Mouse (Mus musculus) small intestine, adult 2 months (tissue): ENCODE data around the gene Mgst2. TPM values are rescaled to one million over a fixed set of nuclear protein-coding genes. Genes with fewer than 3 reads are reported as not detected.

Source experiments
- H3K27ac ChIP-seq: fragments of 200-500 bp; 2 replicates; pipeline ENCODE4 v1.5.1; 2012; ENCODE audit warnings: low read depth, low read length, control low read depth, inconsistent platforms; ENCODE audit not compliant: insufficient read depth
- H3K27me3 ChIP-seq: fragments of 200-500 bp; 2 replicates; pipeline ENCODE4 v1.6.1; 2012; ENCODE audit warnings: mild to moderate bottlenecking, moderate library complexity, low read length, inconsistent platforms; ENCODE audit not compliant: control insufficient read depth, insufficient read depth
- H3K36me3 ChIP-seq: fragments of 200-500 bp; 2 replicates; pipeline ENCODE4 v1.6.1; 2012; ENCODE audit warnings: mild to moderate bottlenecking, low read length, control low read depth, inconsistent platforms; ENCODE audit not compliant: control insufficient read depth, insufficient read depth
- H3K4me1 ChIP-seq: fragments of 200-500 bp; 2 replicates; pipeline ENCODE4 v1.6.1; 2012; ENCODE audit warnings: low read length, inconsistent platforms, mixed read lengths; ENCODE audit not compliant: control insufficient read depth, insufficient read depth, insufficient read length
- H3K4me3 ChIP-seq: fragments of 200-500 bp; 2 replicates; pipeline ENCODE4 v1.5.1; 2012; ENCODE audit warnings: low read depth, mild to moderate bottlenecking, control low read depth, inconsistent platforms, low read length, moderate library complexity
- CTCF ChIP-seq: fragments of 200-500 bp; IDR thresholded peaks from 2 replicates; pipeline ENCODE4 v1.5.1; 2012; ENCODE audit warnings: low read depth, mild to moderate bottlenecking, control low read depth, inconsistent platforms, low read length, moderate library complexity, mixed read lengths; ENCODE audit not compliant: insufficient replicate concordance, insufficient read length; ENCODE audit errors: extremely low read depth
- POLR2A ChIP-seq: fragments of 200-500 bp; IDR thresholded peaks from 2 replicates; pipeline ENCODE4 v1.6.1; 2012; ENCODE audit warnings: low read depth, mild to moderate bottlenecking, control low read depth, inconsistent platforms, low read length, moderate library complexity
- WGBS: fragments of 180-500 bp; shearing (Covaris S2); methylation state at CpG from one replicate; pipeline ENCODE4 v1.1.7; 2018; 5-methylcytosine and 5-hydroxymethylcytosine counted together
- polyA plus RNA-seq: library from polyadenylated mRNA; depleted of rRNA; stranded (reverse); fragments of >200 nt; gene quantifications from 2 replicates; pipeline ENCODE4 v1.2.3, GENCODE M21; 2012

The Mgst2 gene
- polyA plus RNA-seq, 1 experiment: 19.1 TPM

DNA sequence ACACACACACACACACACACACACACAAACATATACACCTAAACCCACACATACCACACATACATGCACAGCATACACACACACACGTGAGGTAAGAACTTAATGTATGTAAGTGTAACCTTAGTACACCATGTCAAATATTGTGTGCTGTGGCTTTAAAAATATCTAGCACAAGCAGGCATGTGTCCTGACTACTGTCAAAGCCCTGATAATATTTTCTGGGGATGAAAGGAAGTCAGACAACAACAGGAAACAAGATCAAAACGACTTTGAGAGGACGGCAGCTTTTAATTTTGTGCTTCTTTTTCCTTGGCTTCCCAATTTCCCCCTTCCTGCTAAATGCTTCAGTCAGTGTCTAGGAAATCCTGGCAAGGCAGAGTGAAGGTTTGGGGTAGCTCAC, 52.2 kb downstream of the Mgst2 start:
- peaks cover 4% of the 10 kb centered on the region; the same call in 1 of the 2 replicates for H3K4me1 ChIP-seq
- no peaks in the 10 kb centered on the region for H3K36me3 ChIP-seq
- H3K27ac ChIP-seq: no peak overlapping the region
- TF ChIP-seq CTCF: no peak
- TF ChIP-seq POLR2A: no peak
- H3K4me3 ChIP-seq: no peak overlapping the region
- WGBS: 42% methylated on average over 3 of the region's 3 CpGs
- no peaks in the 10 kb centered on the region for H3K27me3 ChIP-seq

DNA sequence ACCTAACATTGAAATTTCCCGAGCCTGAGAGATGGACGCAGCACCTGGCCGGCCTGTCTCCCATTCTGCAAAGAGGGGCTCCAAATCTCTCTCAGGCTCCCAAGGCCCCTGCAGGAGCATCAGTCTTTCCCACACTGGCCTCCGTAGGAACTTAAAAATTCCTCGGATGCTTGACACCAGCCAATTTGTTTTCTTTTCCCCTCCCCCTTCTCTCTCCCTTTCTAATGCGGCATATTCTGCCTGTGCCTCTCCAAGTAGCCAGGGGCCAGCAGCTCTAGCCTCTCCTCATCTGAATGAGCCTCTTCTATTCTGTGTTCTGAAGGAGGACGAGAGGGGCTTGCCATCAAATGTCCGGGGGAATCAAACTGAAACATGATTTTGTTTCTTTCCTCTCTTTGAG, 53.1 kb downstream of the Mgst2 start:
- no peaks in the 10 kb centered on the region for H3K27me3 ChIP-seq
- peaks cover 8% of the 10 kb centered on the region; the same call in 1 of the 2 replicates for H3K4me1 ChIP-seq
- no peak for TF ChIP-seq CTCF
- no peak for TF ChIP-seq POLR2A
- H3K36me3 ChIP-seq: no peaks in the 10 kb centered on the region
- no peak overlapping the region for H3K27ac ChIP-seq
- no peak overlapping the region for H3K4me3 ChIP-seq
- 75% methylated on average over 8 of the region's 8 CpGs for WGBS

DNA sequence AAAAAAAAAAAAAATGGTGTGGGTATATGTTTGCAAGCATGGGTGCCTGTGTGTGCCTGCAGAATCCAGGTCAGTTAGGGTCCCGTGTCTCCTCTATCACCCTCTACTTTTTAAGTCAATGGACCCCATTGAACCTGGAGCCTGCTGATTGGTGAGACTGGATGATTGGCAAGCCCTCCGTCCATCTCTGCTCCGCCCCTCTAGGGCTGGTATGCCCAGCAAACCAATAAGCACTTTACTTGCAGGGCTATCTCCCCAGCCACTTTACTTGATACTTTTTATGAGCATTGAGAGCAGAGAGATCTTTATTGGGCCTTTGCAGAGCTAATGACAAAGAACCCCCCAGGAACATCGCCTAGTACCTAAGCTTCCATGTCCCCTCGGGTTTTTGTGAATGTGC, 54.3 kb downstream of the Mgst2 start:
- Histone ChIP-seq H3K27me3 (no peaks in the 10 kb centered on the region), H3K4me1 (peaks cover 8% of the 10 kb centered on the region; the same call in 1 of the 2 replicates), H3K36me3 (no peaks in the 10 kb centered on the region), H3K4me3 (no peak overlapping the region), H3K27ac (no peak overlapping the region)
- no peak for TF ChIP-seq CTCF
- TF ChIP-seq POLR2A: no peak
- 85% methylated on average over 5 of the region's 5 CpGs for WGBS

DNA sequence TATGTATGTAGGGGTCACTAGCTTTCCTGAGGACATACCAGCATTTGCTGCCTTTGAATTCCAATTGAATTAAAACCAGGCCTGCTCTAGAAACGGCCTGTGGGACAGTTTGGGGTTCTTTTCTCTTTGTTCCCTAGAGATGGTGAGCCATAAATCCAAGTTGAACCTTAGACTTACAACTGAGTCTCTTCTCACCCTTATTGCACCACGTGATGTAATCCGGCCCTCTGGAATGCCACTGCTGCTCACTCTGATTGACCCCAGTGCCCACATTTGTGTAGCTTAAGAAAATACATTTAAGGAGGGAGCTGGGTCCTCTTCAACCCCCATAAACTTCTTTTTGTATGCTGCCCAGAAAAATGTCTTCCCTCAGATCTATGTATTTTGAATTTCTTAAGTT, 57.3 kb downstream of the Mgst2 start:
- 34% methylated on average over 3 of the region's 3 CpGs for WGBS
- no peak for TF ChIP-seq POLR2A
- TF ChIP-seq CTCF: no peak
- no peaks in the 10 kb centered on the region for H3K36me3 ChIP-seq
- no peak overlapping the region for H3K27ac ChIP-seq
- H3K4me3 ChIP-seq: no peak overlapping the region
- H3K27me3 ChIP-seq: no peaks in the 10 kb centered on the region
- peaks cover 8% of the 10 kb centered on the region; the same call in 1 of the 2 replicates for H3K4me1 ChIP-seq

DNA sequence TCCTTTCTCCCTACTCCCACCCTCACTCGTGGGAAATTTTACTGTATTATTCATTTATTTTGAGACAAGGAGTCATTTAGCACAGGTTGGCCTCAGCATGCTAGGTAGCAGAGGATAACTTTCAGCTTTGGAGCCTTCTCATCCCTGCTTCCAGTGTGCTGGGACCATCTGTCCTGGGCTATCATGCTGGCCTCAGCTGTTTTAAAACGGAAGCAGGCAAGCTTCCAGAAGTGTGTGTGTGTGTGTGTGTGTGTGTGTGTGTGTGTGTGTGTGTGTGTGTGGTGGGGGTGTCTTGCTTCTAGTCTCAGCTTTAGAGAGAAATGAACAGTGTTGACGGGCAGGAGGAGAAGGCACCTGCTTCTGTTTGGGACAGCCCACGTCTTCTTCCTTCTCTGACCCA, 57.7 kb downstream of the Mgst2 start:
- no peaks in the 10 kb centered on the region for H3K27me3 ChIP-seq
- TF ChIP-seq CTCF (no peak), POLR2A (no peak)
- no peak overlapping the region for H3K4me3 ChIP-seq
- H3K4me1 ChIP-seq: peaks cover 8% of the 10 kb centered on the region; the same call in 1 of the 2 replicates
- 50% methylated on average over 4 of the region's 4 CpGs for WGBS
- no peak overlapping the region for H3K27ac ChIP-seq
- H3K36me3 ChIP-seq: no peaks in the 10 kb centered on the region

DNA sequence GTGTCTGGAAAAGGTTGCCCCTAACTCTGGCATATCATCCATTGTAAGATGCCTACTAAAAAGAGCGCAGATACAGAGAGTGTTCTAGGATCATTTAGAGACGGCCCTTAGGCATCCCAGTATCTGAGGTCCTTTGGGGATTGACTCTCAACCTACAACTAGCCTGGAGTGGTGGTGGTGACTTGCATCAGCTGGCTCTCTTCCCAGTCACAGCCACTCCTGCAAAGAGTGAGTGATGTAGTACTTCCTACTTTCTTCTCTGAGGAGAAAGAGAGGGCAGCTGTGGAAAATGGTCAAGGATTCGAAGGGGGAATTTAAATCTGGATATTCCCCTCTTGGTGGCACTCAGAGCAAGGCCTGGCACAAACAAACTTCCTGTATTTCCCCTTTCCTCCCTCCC, 59.2 kb downstream of the Mgst2 start:
- 70% methylated on average over 3 of the region's 3 CpGs for WGBS
- Histone ChIP-seq H3K36me3 (no peaks in the 10 kb centered on the region), H3K4me3 (no peak overlapping the region), H3K4me1 (peaks cover 8% of the 10 kb centered on the region; the same call in 1 of the 2 replicates), H3K27ac (no peak overlapping the region), H3K27me3 (no peaks in the 10 kb centered on the region)
- TF ChIP-seq POLR2A (no peak), CTCF (no peak)

DNA sequence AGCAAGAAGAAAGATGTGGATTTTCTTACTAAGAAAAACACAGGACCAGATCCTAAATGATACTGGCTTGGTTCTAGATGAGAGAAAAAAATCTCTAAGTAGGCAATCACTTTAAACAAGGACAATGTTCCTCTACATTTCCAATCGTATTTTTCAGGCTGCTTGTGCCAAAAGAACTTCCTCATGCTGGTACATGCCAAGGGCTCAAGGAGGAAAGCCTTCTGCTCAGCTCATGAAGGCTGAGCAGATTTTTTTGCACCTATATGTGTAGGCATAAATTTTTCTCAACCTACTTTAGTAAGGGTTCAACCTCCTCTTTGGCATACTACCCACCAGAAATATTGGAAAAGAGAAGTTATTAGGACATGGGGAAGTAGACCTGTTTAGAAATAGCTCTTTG, 59.8 kb downstream of the Mgst2 start:
- H3K27me3 ChIP-seq: no peaks in the 10 kb centered on the region
- no peak overlapping the region for H3K4me3 ChIP-seq
- WGBS: 29% methylated on average over 1 of the region's 1 CpGs
- no peak overlapping the region for H3K27ac ChIP-seq
- TF ChIP-seq CTCF (no peak), POLR2A (no peak)
- H3K4me1 ChIP-seq: peaks cover 8% of the 10 kb centered on the region; the same call in 1 of the 2 replicates
- no peaks in the 10 kb centered on the region for H3K36me3 ChIP-seq

DNA sequence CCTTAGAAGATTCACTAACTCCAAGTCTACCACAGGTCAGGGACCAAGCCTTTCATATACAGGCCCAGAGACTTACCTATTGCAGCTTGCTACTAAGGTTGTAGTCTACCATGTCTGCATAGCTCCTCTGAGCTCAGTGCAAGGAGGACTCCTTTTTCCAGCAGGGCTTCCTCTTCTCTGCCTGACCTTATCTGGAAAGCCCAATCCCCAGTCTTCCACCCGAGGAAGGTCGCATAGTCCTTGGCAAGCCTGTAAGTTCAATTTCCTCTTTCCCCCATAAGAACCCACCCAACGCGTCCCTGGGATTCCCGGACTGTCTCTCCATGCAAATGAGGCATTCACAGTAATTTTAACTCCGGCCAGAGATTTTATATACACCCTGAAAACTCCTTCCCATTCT, 66.1 kb downstream of the Mgst2 start:
- H3K27me3 ChIP-seq: no peaks in the 10 kb centered on the region
- no peak overlapping the region for H3K4me3 ChIP-seq
- no peaks in the 10 kb centered on the region for H3K36me3 ChIP-seq
- no peaks in the 10 kb centered on the region for H3K4me1 ChIP-seq
- H3K27ac ChIP-seq: no peak overlapping the region
- no peak for TF ChIP-seq POLR2A
- no peak for TF ChIP-seq CTCF
- WGBS: 79% methylated on average over 6 of the region's 6 CpGs
